Mouse (Mus musculus): ENCODE measurements around the gene Armh2.

DNA sequence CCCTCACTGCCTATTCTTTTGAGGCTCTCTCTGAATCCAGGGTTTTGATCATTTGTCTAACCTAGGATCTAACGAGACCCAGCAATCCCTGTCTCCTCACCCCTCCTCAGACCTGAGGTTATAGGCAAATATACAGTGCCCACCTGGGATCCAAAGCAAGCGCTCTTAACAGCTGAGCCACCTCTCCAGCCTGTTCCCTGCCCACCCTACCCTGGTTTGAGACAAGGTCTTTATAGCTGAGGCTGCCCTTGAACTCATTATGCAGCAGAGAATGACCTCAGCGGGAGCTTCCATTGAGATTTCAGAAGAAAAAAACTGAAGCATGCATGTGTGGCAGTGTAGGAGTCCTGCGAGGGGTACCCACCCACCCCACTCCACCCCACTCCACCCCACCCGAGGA, 6.5 kb upstream of the Armh2 start:
- TF ChIP-seq POLR2A (IDR thresholded peaks at IDR 0.05; ENCODE audit: insufficient read length, low read depth) (no peak), POLR2AphosphoS2 (IDR thresholded peaks at IDR 0.05; ENCODE audit: insufficient read length, low read depth) (no peak), CEBPB (IDR thresholded peaks at IDR 0.05; ENCODE audit: insufficient read depth, poor library complexity, severe bottlenecking) (no peak), MAX (IDR thresholded peaks at IDR 0.05; ENCODE audit: low read depth) (no peak), TCF3 (IDR thresholded peaks at IDR 0.05; ENCODE audit: insufficient read length, low read depth) (no peak), MYOG (IDR thresholded peaks at IDR 0.05; ENCODE audit: control insufficient read depth in 1 of 3, insufficient read depth in 1 of 3, insufficient read length in 2 of 3, low read depth in 2 of 3) (no peak)
